Comparison of ENCODE assay signal across 28 mouse cellular contexts in the genomic region with DNA sequence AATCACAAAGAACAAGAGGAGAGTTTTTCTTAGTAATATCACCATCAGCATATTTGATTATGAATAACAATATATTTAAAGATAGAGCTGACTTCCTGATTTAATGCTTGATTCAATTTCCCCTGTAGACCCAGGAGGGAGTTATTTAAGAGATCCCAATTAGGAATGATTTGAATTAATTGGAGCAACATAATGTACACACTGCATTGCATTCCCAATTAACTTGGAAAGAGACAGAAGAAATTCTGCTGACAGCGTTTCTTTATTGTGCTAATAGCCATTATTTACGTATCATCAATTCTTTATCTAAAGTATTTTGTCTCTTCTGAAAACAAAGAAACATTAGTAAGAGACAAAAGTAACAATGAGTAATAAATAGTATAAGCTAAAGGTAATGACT.
DNase-seq lines count a peak whose midpoint lies in the region; ATAC-seq and TF ChIP-seq lines count a peak whose summit lies in the region.
"Had no signal": no experiment of that assay in that cellular context is flagged by ENCODE, and none has a peak within 500 bp of the region (broad histone marks: within the 10 kb centered on the region; RNA-seq: fewer than 3 reads in every experiment).

No protein-coding gene starts in this region.

- no peaks in the 10 kb centered on the region for H3K9me3 ChIP-seq in forebrain, embryonic 13.5 days (replicated peaks)
- no peaks in the 10 kb centered on the region for H3K9me3 ChIP-seq in forebrain, embryonic 11.5 days (ENCODE audit: control insufficient read depth, low read length)
- no peaks in the 10 kb centered on the region for H3K9me3 ChIP-seq in hindbrain, postnatal 0 days (ENCODE audit: low read length)
- H3K9me3 ChIP-seq in hindbrain, embryonic 10.5 days: no peaks in the 10 kb centered on the region
- H3K9me3 ChIP-seq: embryonic facial prominence, embryonic 13.5 days; embryonic facial prominence, embryonic 15.5 days; forebrain, embryonic 15.5 days; G1E had no signal

- no peaks in the 10 kb centered on the region for H3K36me3 ChIP-seq in forebrain, embryonic 13.5 days (ENCODE audit: poor library complexity, severe bottlenecking)
- H3K36me3 ChIP-seq in forebrain, embryonic 11.5 days (ENCODE audit: control insufficient read depth, insufficient read depth, low read length): no peaks in the 10 kb centered on the region
- no peaks in the 10 kb centered on the region for H3K36me3 ChIP-seq in hindbrain, postnatal 0 days (ENCODE audit: insufficient read depth, low read length)
- H3K36me3 ChIP-seq in hindbrain, embryonic 10.5 days: no peaks in the 10 kb centered on the region
- H3K36me3 ChIP-seq: embryonic facial prominence, embryonic 13.5 days; embryonic facial prominence, embryonic 15.5 days; forebrain, embryonic 15.5 days; G1E had no signal

- H3K4me3 ChIP-seq in forebrain, embryonic 13.5 days: no peak overlapping the region
- H3K4me3 ChIP-seq in forebrain, embryonic 11.5 days (ENCODE audit: low read depth, low read length): no peak overlapping the region
- no peak overlapping the region for H3K4me3 ChIP-seq in hindbrain, postnatal 0 days (ENCODE audit: low read length)
- no peak overlapping the region for H3K4me3 ChIP-seq in hindbrain, embryonic 10.5 days
- H3K4me3 ChIP-seq: embryonic facial prominence, embryonic 13.5 days; embryonic facial prominence, embryonic 15.5 days; erythroblast, embryonic 14.5 days; forebrain, embryonic 15.5 days had no signal

- H3K4me1 ChIP-seq in forebrain, embryonic 13.5 days: no peaks in the 10 kb centered on the region
- H3K4me1 ChIP-seq in forebrain, embryonic 11.5 days (replicated peaks; ENCODE audit: control insufficient read depth, insufficient read depth, low read length): no peaks in the 10 kb centered on the region
- H3K4me1 ChIP-seq in hindbrain, postnatal 0 days (ENCODE audit: insufficient read depth, low read length): no peaks in the 10 kb centered on the region
- no peaks in the 10 kb centered on the region for H3K4me1 ChIP-seq in hindbrain, embryonic 10.5 days (replicated peaks)
- H3K4me1 ChIP-seq: embryonic facial prominence, embryonic 13.5 days; embryonic facial prominence, embryonic 15.5 days; forebrain, embryonic 15.5 days had no signal

- 0 out of 2 replicates have a peak, but pooled peaks have one; percentile 36 for ATAC-seq in forebrain, embryonic 13.5 days
- no peak for ATAC-seq in forebrain, embryonic 11.5 days (replicated peaks; ENCODE audit: low FRiP score)
- ATAC-seq in hindbrain, postnatal 0 days: no peak
- no peak for ATAC-seq in erythroid progenitor cell, adult 5-6 weeks (replicated peaks; ENCODE audit: low FRiP score, poor library complexity, severe bottlenecking)
- ATAC-seq: activated CD4-positive, CD25-positive, alpha-beta regulatory T cell, adult 4 months; CD4-positive, CD25-positive, alpha-beta regulatory T cell, adult 4 months; forebrain, embryonic 15.5 days; forebrain, postnatal 0 days; Patski had no signal

- no peak overlapping the region for H3K4me2 ChIP-seq in forebrain, embryonic 13.5 days
- no peak overlapping the region for H3K4me2 ChIP-seq in forebrain, embryonic 11.5 days (ENCODE audit: low read depth, low read length, severe bottlenecking)
- no peak overlapping the region for H3K4me2 ChIP-seq in hindbrain, postnatal 0 days (ENCODE audit: low read depth, low read length)
- H3K4me2 ChIP-seq: embryonic facial prominence, embryonic 13.5 days; embryonic facial prominence, embryonic 15.5 days; forebrain, embryonic 15.5 days had no signal

- no peak overlapping the region for H3K9ac ChIP-seq in forebrain, embryonic 13.5 days
- no peak overlapping the region for H3K9ac ChIP-seq in forebrain, embryonic 11.5 days (ENCODE audit: low read length)
- no peak overlapping the region for H3K9ac ChIP-seq in hindbrain, postnatal 0 days (replicated peaks; ENCODE audit: low read length)
- H3K9ac ChIP-seq: embryonic facial prominence, embryonic 13.5 days; embryonic facial prominence, embryonic 15.5 days; forebrain, embryonic 15.5 days; forebrain, postnatal 0 days had no signal

- WGBS in forebrain, embryonic 13.5 days: 55% methylated on average over 2 of the region's 2 CpGs
- 61% methylated on average over 2 of the region's 2 CpGs for WGBS in forebrain, embryonic 11.5 days
- 69% methylated on average over 2 of the region's 2 CpGs for WGBS in hindbrain, postnatal 0 days
- 88% methylated on average over 2 of the region's 2 CpGs for WGBS in hindbrain, embryonic 10.5 days

- no peak overlapping the region for H3K27ac ChIP-seq in forebrain, embryonic 13.5 days
- H3K27ac ChIP-seq in forebrain, embryonic 11.5 days (ENCODE audit: low read depth, low read length): no peak overlapping the region
- no peak overlapping the region for H3K27ac ChIP-seq in hindbrain, postnatal 0 days
- H3K27ac ChIP-seq in hindbrain, embryonic 10.5 days: no peak overlapping the region
- H3K27ac ChIP-seq: embryonic facial prominence, embryonic 13.5 days; embryonic facial prominence, embryonic 15.5 days; forebrain, embryonic 15.5 days had no signal

- no peak for DNase-seq in forebrain, embryonic 11.5 days (ENCODE audit: low spot score)
- DNase-seq in hindbrain, postnatal 0 days (ENCODE audit: low spot score): peak; percentile 1
- DNase-seq in hindbrain, embryonic 10.5 days (ENCODE audit: low spot score): no peak
- peak; percentile 73 for DNase-seq in retina, embryonic 14.5 days (ENCODE audit: low spot score)
- DNase-seq in ovary, postnatal 36 days (ENCODE audit: low spot score): no peak
- DNase-seq: adrenal gland, adult 8-10 months; adrenal gland, postnatal 14 days; adrenal gland, postnatal 36 days; B cell, adult 2 months; cerebellum, adult 11 months; cerebellum, adult 18-20 months; cerebellum, adult 8-10 months; cerebellum, adult 9-11 months; cerebellum, postnatal 14 days; cerebellum, postnatal 36 days; embryo, embryonic 11 days; forebrain, postnatal 0 days had no signal

- no peak for TF ChIP-seq CTCF in hindbrain, postnatal 0 days (IDR thresholded peaks at IDR 0.05; ENCODE audit: low read depth)

- no peaks in the 10 kb centered on the region for H3K27me3 ChIP-seq in forebrain, embryonic 13.5 days
- no peaks in the 10 kb centered on the region for H3K27me3 ChIP-seq in forebrain, embryonic 11.5 days (ENCODE audit: control insufficient read depth, insufficient read depth, low read length)
- H3K27me3 ChIP-seq in hindbrain, postnatal 0 days (ENCODE audit: insufficient read depth, low read length): no peaks in the 10 kb centered on the region
- H3K27me3 ChIP-seq in hindbrain, embryonic 10.5 days (ENCODE audit: insufficient read depth, poor library complexity, severe bottlenecking): no peaks in the 10 kb centered on the region
- H3K27me3 ChIP-seq: CH12.LX; embryonic facial prominence, embryonic 13.5 days; embryonic facial prominence, embryonic 15.5 days; forebrain, embryonic 15.5 days; Patski had no signal

Comparison
In these comparisons a context has a peak if more than half of its experiments do, and no peak if none do; other contexts are left out.
1. DNase-seq: peak in hindbrain, postnatal 0 days (single experiment) and retina, embryonic 14.5 days (single experiment); none in forebrain, embryonic 11.5 days (single experiment), hindbrain, embryonic 10.5 days (single experiment) and ovary, postnatal 36 days (single experiment).